Comparison of ENCODE assay signal across 8 mouse cellular contexts in the genomic region with DNA sequence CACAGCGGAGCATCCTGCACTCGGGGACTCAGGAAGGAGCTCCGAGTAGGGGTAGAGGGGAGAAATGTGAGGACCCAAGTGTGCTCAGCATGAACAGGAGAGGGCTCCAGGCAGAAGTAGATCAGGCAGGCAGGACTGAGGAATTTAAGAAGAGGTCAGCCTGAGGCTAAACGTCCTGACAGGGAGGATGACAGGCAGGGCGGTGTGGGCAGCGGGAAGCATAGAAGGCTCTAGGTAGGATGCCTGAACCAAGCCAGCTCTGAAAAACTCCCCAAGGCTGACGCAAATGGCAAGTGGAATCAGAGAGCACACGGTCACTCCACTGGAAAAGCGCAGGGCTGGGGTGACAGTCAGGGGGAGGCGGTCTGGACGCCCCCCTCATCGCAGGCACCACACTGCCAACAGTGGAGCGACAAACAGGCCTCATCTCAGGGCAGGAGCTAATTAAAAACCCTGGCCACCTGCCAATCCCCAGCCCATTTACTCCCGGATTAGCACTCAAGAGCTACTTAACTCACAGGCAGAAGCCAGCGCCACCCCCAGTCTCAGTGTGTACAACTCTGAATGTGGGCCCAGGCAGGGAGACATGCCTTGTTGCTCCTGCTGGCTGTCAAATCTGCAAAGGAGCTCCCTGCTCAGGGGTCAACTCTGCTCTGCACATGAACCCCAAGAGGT. TPM values are rescaled to one million over a fixed set of nuclear protein-coding genes. Genes with fewer than 3 reads are reported as not detected.
A peak's percentile ranks its signal among the peaks of the same experiment; 100 is the strongest.
DNase-seq lines count a peak whose midpoint lies in the region; ATAC-seq and TF ChIP-seq lines count a peak whose summit lies in the region.

No protein-coding gene starts in this region.

- H3K36me3 ChIP-seq in midbrain, embryonic 12.5 days: no peaks in the 10 kb centered on the region

- TF ChIP-seq POLR2A in bone marrow macrophage, adult 2 months (IDR thresholded peaks at IDR 0.05; ENCODE audit: borderline replicate concordance, low read depth, low read length): no peak

- TF ChIP-seq CTCF in bone marrow macrophage, adult 2 months (IDR thresholded peaks at IDR 0.05; ENCODE audit: low read depth, low read length): no peak

- H3K9ac ChIP-seq in midbrain, embryonic 12.5 days (replicated peaks): peak overlapping the region; percentile 24; the same call in 1 of the 2 replicates

- H3K27me3 ChIP-seq in midbrain, embryonic 12.5 days: peaks cover 75% of the 10 kb centered on the region

- H3K4me2 ChIP-seq in midbrain, embryonic 12.5 days (replicated peaks): peak overlapping the region; percentile 28

- ATAC-seq in midbrain, embryonic 12.5 days (ENCODE audit: low FRiP score, low read depth): peak; percentile 83

- peaks cover 49% of the 10 kb centered on the region for H3K4me1 ChIP-seq in bone marrow macrophage, adult 2 months (ENCODE audit: control insufficient read depth, insufficient read depth, low read length)
- peaks cover 28% of the 10 kb centered on the region for H3K4me1 ChIP-seq in midbrain, embryonic 12.5 days

- DNase-seq in A20 (ENCODE audit: low read depth, low spot score): peak; percentile 63
- DNase-seq in heart, adult 8-10 months (ENCODE audit: low spot score): peak; percentile 53
- DNase-seq in kidney, postnatal 14 days: peak; percentile 34
- no peak for DNase-seq in natural killer cell, adult 2 months (ENCODE audit: low spot score in 2 of 2)
- no peak for DNase-seq in adrenal gland, adult (ENCODE audit: inconsistent age in 2 of 2, low spot score in 1 of 2)
- DNase-seq in thymus, postnatal 14 days: no peak

- peak overlapping the region; percentile 82 for H3K27ac ChIP-seq in bone marrow macrophage, adult 2 months (ENCODE audit: insufficient read depth, low read depth, low read length)
- H3K27ac ChIP-seq in midbrain, embryonic 12.5 days (replicated peaks): peak overlapping the region; percentile 46; the same call in 1 of the 2 replicates

- 8% methylated on average over 15 of the region's 15 CpGs for WGBS in midbrain, embryonic 12.5 days

- H3K4me3 ChIP-seq in bone marrow macrophage, adult 2 months (ENCODE audit: insufficient read depth, low read length): no peak overlapping the region
- no peak overlapping the region for H3K4me3 ChIP-seq in midbrain, embryonic 12.5 days

- no peaks in the 10 kb centered on the region for H3K9me3 ChIP-seq in midbrain, embryonic 12.5 days

RNA-seq across cellular contexts. Expression of gene Nfam1, which starts 22.0 kb away (rescaled TPM):
- polyA plus RNA-seq in bone marrow macrophage, adult 2 months (2012; ENCODE audit: insufficient read depth, insufficient read length, missing spikeins): 242 and 254 TPM in 2 replicates
- total RNA-seq in heart, adult 8-10 months (2022): 1 to 10 TPM; 1.1 to 4.8 (median 1.5) TPM
- 3.3 and 4.2 TPM in 2 replicates for polyA plus RNA-seq in midbrain, embryonic 12.5 days (2016; fragmentation: Nextera tagmentation; extraction: Ambion mirVana)

RNA-seq across cellular contexts. Expression of gene Tcf20, which starts 23.5 kb away (rescaled TPM):
- 20.1 and 21.4 TPM in 2 replicates for polyA plus RNA-seq in bone marrow macrophage, adult 2 months (2012; ENCODE audit: insufficient read depth, insufficient read length, missing spikeins)
- total RNA-seq in heart, adult 8-10 months (2022): 10 to 100 TPM; 56.2 to 63.4 (median 59.7) TPM
- 13.7 TPM in 2 replicates for polyA plus RNA-seq in midbrain, embryonic 12.5 days (2016; fragmentation: Nextera tagmentation; extraction: Ambion mirVana)

Comparison
In these comparisons a context has a peak if more than half of its experiments do, and no peak if none do; other contexts are left out.
1. DNase-seq: peak in A20 (single experiment), heart, adult 8-10 months (single experiment) and kidney, postnatal 14 days (single experiment); none in natural killer cell, adult 2 months (0 of 2), adrenal gland, adult (0 of 2) and thymus, postnatal 14 days (single experiment).
2. RNA of gene Nfam1, which starts 22.0 kb away (polyA plus RNA-seq): 242 to 254 TPM in bone marrow macrophage, adult 2 months; 3.3 to 4.2 TPM in midbrain, embryonic 12.5 days; every median in the first group is over 10 times any median in the second.